Mouse (Mus musculus) megakaryocyte, adult 5-6 weeks (primary cell): ENCODE measurements around the gene Omt2a. TPM values are rescaled to one million over a fixed set of nuclear protein-coding genes. Genes with fewer than 3 reads are reported as not detected.
"Not testable (repeated sequence)": the region's sequence is repeated elsewhere in the genome, so short reads cannot be mapped to it uniquely, and the experiment has no call there.

Experiments used
- ATAC-seq: 2 replicates; pipeline ENCODE4 v1.8.0; 2016; ENCODE audit warnings: mild to moderate bottlenecking, inconsistent platforms; ENCODE audit not compliant: poor library complexity, severe bottlenecking
- total RNA-seq, 2 experiments: library from RNA; stranded (forward) in 1 of 2; stranded (reverse) in 1 of 2; fragments of 153-499, 151-499 nt in 1 of 2; fragments of 221-1000, 200-1000 nt in 1 of 2; gene quantifications; 2 replicates each; pipeline versions ENCODE4 v1.2.3 to v1.2.4; 2015 to 2017

Gene Omt2a
- total RNA-seq, 2 experiments from 2014 or later = not detected

DNA sequence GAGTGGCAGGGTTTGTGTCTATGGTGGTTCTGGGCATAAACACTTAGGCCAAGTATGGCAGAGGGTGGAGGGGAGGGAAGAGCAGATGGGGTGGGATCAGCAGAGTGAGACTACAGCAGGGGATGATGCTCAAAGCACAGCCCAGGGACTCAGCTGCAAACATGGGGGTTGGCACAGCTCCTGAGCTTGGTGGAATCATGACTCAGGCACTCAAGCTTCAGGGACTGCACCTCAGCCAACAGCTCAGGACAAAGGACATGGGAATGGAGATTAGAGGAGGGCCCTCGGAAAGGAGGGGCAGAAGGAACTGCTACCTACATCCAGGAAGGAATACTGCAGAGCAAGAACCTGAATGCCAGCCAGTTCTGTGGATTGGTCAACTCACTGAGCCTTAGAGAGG lies 15.5 kb downstream of the Omt2a start:
- not testable (repeated sequence) for ATAC-seq

- no peak for ATAC-seq
These were observed 16.4 kb downstream of the Omt2a start for GRCm38 (mm10) chr9:78298232-78298631.

GRCm38 (mm10) chr9:78296089-78296488 lies 18.5 kb downstream of the Omt2a start:
- ATAC-seq = peak; percentile 67

GRCm38 (mm10) chr9:78294781-78295180 lies 19.8 kb downstream of the Omt2a start:
- ATAC-seq = not testable (repeated sequence)

GRCm38 (mm10) chr9:78293683-78294082 lies 20.9 kb downstream of the Omt2a start:
- ATAC-seq = not testable (repeated sequence)

DNA sequence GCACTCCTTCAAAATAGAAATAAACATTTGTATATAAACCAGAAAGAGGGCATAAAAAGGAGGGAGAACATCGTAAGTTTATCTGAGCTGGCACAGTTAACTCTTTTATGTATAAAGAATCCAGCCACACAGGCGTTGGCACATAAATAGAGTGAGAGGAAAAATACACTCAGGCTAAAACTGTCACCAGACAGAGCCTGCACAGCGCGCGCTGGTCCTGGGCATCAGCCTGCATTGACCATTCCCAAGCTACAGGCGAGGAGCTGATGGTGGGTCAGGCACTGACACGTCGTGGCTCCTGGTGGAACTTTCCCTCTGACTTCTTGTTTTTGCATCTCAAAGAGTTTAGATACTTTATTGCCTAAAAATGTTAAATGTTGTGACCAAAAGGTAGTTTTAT lies 22.1 kb downstream of the Omt2a start:
- ATAC-seq = not testable (repeated sequence)

DNA sequence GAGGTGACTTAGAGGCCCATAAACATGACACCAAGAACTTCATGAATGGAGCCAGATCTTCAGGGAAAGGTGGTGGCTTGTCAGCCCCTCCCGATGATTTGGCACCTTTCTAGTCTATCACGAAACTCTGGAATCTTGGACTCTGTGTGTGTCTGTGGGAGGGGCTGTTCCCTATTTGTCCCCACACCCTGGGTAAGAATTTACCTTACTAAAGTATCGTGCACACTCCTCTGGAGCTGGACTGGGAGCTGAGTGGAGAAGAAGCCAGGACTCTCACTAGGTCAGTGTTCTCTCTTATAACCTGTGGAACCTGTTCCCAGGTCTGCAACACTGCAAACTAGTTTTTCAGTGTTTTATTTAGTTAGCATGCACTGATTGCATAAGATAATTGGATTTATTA lies 24.9 kb downstream of the Omt2a start, which contains the start of gene Gm10639:
Gene Gm10639 (plus strand): TSS at position 201 of the 400 bp plus-strand sequence.
- not testable (repeated sequence) for ATAC-seq

GRCm38 (mm10) chr9:78289063-78289462 lies 25.5 kb downstream of the Omt2a start:
- ATAC-seq = not testable (repeated sequence)

DNA sequence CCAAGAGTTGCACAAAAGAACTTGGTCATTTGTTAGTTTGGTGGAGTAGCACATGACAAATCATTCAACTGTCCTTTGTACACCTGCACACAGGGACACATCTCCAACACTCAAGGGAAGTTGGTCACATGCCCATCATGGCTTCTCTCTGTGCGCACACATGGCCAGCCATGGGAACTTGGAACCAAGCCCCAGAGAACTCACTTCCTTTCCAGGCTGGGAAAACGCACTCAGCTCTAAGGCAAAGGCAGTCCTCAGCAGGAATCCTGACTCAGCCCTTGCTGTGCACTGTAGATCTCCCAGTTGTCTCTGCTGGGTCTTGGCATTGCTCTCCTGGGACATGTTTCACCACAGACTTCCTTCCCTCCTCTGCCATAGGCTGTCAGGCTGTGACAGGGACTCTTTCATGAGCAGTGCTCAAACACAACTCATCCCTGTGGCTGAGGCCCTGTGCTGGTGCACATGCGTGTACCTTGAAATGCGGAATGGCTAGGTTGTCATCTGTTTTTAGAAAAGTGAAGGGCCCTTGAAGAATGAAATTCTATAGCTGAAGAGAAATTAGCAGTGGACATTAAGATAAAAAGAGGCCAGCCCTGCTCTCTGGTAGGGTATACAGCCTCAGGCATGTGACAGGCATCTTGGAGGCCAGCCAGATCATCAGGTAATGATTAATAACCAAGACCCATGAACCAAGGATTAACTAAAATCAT lies 32.4 kb downstream of the Omt2a start:
- ATAC-seq = not testable (repeated sequence)

DNA sequence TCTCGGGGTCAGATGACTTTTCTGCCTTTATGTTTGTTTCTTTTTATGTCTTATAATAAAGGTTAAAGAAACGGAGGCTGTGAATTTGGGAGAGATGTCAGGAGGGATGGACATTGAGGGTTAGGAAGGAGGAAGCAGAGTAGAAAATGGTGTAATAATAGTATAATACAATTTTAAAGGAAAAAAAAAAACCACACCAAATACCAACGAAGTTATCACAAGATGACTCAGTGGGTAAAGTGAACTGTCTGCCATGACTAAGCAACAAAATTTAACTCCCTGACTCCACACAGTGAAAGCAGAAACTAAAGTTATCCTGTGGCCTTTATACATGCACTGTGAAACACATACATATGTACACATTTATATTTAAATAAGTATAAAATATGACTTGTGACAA lies 43.7 kb downstream of the Omt2a start:
- not testable (repeated sequence) for ATAC-seq

Other genes with a start within 250 kb of the Omt2a start
- 40.3 and 50.5 TPM in 2 replicates for gene Fbxo9, start 205.7 kb downstream of the Omt2a start, total RNA-seq (2015)
- gene Fbxo9, start 205.7 kb downstream of the Omt2a start, total RNA-seq (2017) = 43.8 and 49.2 TPM in 2 replicates
- 3.4 and 6.2 TPM in 2 replicates for gene Ick, start 205.6 kb downstream of the Omt2a start, total RNA-seq (2015)
- 2.5 and 8.0 TPM in 2 replicates for gene Ick, start 205.6 kb downstream of the Omt2a start, total RNA-seq (2017)
- gene Gsta4, start 132.0 kb downstream of the Omt2a start, total RNA-seq (2015) = 0.27 TPM in 1 of 2 replicates, not detected in the other
- gene Gsta4, start 132.0 kb downstream of the Omt2a start, total RNA-seq (2017) = not detected in 2 replicates
- gene Gsta1, start 84.1 kb downstream of the Omt2a start, total RNA-seq (2015) = not detected in 2 replicates
- gene Gsta1, start 84.1 kb downstream of the Omt2a start, total RNA-seq (2017) = not detected in 2 replicates
- not detected in 2 replicates for gene Gm3776, start 57.7 kb downstream of the Omt2a start, total RNA-seq (2015)
- gene Gm3776, start 57.7 kb downstream of the Omt2a start, total RNA-seq (2017) = not detected in 2 replicates
- gene Gm10639, start 24.9 kb downstream of the Omt2a start, total RNA-seq (2015) = not detected in 2 replicates
- gene Gm10639, start 24.9 kb downstream of the Omt2a start, total RNA-seq (2017) = not detected in 2 replicates
- not detected in 2 replicates for gene Omt2b, start 12.8 kb upstream of the Omt2a start, total RNA-seq (2015)
- gene Omt2b, start 12.8 kb upstream of the Omt2a start, total RNA-seq (2017) = not detected in 2 replicates
- not detected in 2 replicates for gene Gsta2, start 41.0 kb upstream of the Omt2a start, total RNA-seq (2015)
- not detected in 2 replicates for gene Gsta2, start 41.0 kb upstream of the Omt2a start, total RNA-seq (2017)
- not detected in 2 replicates for gene Dppa5a, start 53.4 kb upstream of the Omt2a start, total RNA-seq (2015)
- gene Dppa5a, start 53.4 kb upstream of the Omt2a start, total RNA-seq (2017) = not detected in 2 replicates
- not detected in 2 replicates for gene Ooep, start 63.9 kb upstream of the Omt2a start, total RNA-seq (2015)
- not detected in 2 replicates for gene Ooep, start 63.9 kb upstream of the Omt2a start, total RNA-seq (2017)
- gene Ddx43, start 81.0 kb upstream of the Omt2a start, total RNA-seq (2015) = 0.39 TPM in 1 of 2 replicates, not detected in the other
- 0.08 TPM in 1 of 2 replicates, not detected in the other for gene Ddx43, start 81.0 kb upstream of the Omt2a start, total RNA-seq (2017)
- 18.4 and 21.4 TPM in 2 replicates for gene Cgas, start 128.4 kb upstream of the Omt2a start, total RNA-seq (2015)
- 12.1 and 14.5 TPM in 2 replicates for gene Cgas, start 128.4 kb upstream of the Omt2a start, total RNA-seq (2017)
- gene Mto1, start 133.4 kb upstream of the Omt2a start, total RNA-seq (2015) = 21.1 and 22.3 TPM in 2 replicates
- 26.4 and 28.9 TPM in 2 replicates for gene Mto1, start 133.4 kb upstream of the Omt2a start, total RNA-seq (2017)
- not detected in 2 replicates for gene Gm17324, start 134.0 kb upstream of the Omt2a start, total RNA-seq (2015)
- gene Gm17324, start 134.0 kb upstream of the Omt2a start, total RNA-seq (2017) = not detected in 2 replicates
- 11,658 and 12,645 TPM in 2 replicates for gene Eef1a1, start 174.4 kb upstream of the Omt2a start, total RNA-seq (2015)
- 9,740 and 9,937 TPM in 2 replicates for gene Eef1a1, start 174.4 kb upstream of the Omt2a start, total RNA-seq (2017)